8 mouse cellular contexts compared by ENCODE assay signal in genomic region chr10:68104881-68105781, GRCm38 (mm10).
DNase-seq lines count a peak whose midpoint lies in the region; ATAC-seq and TF ChIP-seq lines count a peak whose summit lies in the region.
"Had no signal": no experiment of that assay in that cellular context is flagged by ENCODE, and none has a peak within 500 bp of the region (broad histone marks: within the 10 kb centered on the region; RNA-seq: fewer than 3 reads in every experiment).

No protein-coding gene starts in this region.

- no peak for TF ChIP-seq CTCF in embryonic fibroblast, embryonic 13.5 days (IDR thresholded peaks at IDR 0.05; ENCODE audit: borderline replicate concordance, insufficient read depth, low read length)

- no peaks in the 10 kb centered on the region for H3K9me3 ChIP-seq in neural tube, embryonic 13.5 days

- H3K4me1 ChIP-seq in embryonic fibroblast, embryonic 13.5 days (ENCODE audit: control insufficient read depth, insufficient read depth, low read length) = peaks cover 23% of the 10 kb centered on the region
- H3K4me1 ChIP-seq in neural tube, embryonic 13.5 days (replicated peaks) = peaks cover 42% of the 10 kb centered on the region

- WGBS in neural tube, embryonic 13.5 days = 58% methylated on average over 14 of the region's 14 CpGs

- H3K27ac ChIP-seq in embryonic fibroblast, embryonic 13.5 days (ENCODE audit: insufficient read depth, low read length) = peak overlapping the region; percentile 88
- H3K27ac ChIP-seq in neural tube, embryonic 13.5 days (replicated peaks) = peak overlapping the region; percentile 79

- H3K4me3 ChIP-seq in embryonic fibroblast, embryonic 13.5 days (ENCODE audit: insufficient read depth, low read length) = no peak overlapping the region
- H3K4me3 ChIP-seq in neural tube, embryonic 13.5 days = no peak overlapping the region
- H3K4me3 ChIP-seq: erythroblast, embryonic 14.5 days had no signal

- DNase-seq in spleen, postnatal 36 days (ENCODE audit: low spot score in 2 of 2) = peak; percentile 48 to 53
- DNase-seq in spleen, adult 12 weeks (ENCODE audit: low spot score) = no peak
- DNase-seq in kidney, postnatal 36 days = peak; percentile 24 to 51
- DNase-seq in urinary bladder, adult 18-20 months (ENCODE audit: low spot score in 2 of 2) = no peak
- DNase-seq in adrenal gland, postnatal 10 days = no peak

- no peak for TF ChIP-seq POLR2A in embryonic fibroblast, embryonic 13.5 days (IDR thresholded peaks at IDR 0.05; ENCODE audit: low read depth, low read length)

- ATAC-seq in neural tube, embryonic 13.5 days (ENCODE audit: low read depth) = no peak

- H3K4me2 ChIP-seq in neural tube, embryonic 13.5 days = no peak overlapping the region

- H3K36me3 ChIP-seq in neural tube, embryonic 13.5 days = peaks cover 17% of the 10 kb centered on the region; the same call in 1 of the 2 replicates

- H3K27me3 ChIP-seq in neural tube, embryonic 13.5 days = no peaks in the 10 kb centered on the region

- no peak overlapping the region for H3K9ac ChIP-seq in neural tube, embryonic 13.5 days

Comparison
In these comparisons a context has a peak if more than half of its experiments do, and no peak if none do; other contexts are left out.
1. DNase-seq: peak in spleen, postnatal 36 days (2 of 2) and kidney, postnatal 36 days (2 of 2); none in spleen, adult 12 weeks (single experiment), urinary bladder, adult 18-20 months (0 of 2) and adrenal gland, postnatal 10 days (single experiment).